In the genomic region with DNA sequence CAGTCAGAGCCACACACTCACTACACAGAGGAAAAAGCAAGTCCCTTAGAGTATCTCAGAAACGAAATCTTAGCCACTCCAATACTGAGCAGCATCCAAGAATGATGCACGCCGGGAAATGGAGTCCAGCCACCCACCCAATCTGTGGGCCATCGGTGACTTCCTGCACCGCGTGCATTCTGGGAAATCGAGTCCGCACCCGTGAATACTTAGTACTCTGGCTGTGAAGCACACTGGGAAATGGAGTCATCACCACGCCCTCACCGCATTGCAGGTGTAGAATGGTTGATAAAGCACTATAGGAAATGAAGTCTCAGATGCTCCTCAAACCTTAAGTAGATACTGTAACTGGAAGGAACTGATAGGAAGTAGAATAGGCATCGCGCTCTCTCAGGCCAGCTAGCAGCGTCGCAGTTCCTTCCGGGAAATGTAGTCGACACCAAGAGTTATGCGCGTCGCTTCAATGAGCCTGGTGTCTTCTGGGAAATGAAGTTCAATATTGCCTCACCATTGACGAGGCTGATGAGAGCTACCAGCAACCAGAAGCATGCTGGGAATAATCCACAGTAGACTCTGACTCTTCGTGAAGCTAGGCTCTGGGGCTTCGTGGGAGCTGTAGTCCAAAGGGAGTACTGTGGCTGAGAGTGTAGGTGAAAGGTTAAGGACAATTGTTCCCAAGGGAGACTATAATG, we compare ENCODE assay signal across 8 mouse cellular contexts. TPM values are rescaled to one million over a fixed set of nuclear protein-coding genes. Genes with fewer than 3 reads are reported as not detected.
DNase-seq lines count a peak whose midpoint lies in the region; ATAC-seq lines count a peak whose summit lies in the region.

No protein-coding gene starts in this region.

- peak overlapping the region; percentile 79 for H3K27ac ChIP-seq in hindbrain, embryonic 12.5 days

- ATAC-seq in hindbrain, embryonic 12.5 days (ENCODE audit: low FRiP score), result peak; percentile 94

- H3K4me2 ChIP-seq in hindbrain, embryonic 12.5 days (replicated peaks), result peak overlapping the region; percentile 81

- under 1% methylated on average over 23 of the region's 23 CpGs for WGBS in hindbrain, embryonic 12.5 days

- peak overlapping the region; percentile 93 for H3K4me3 ChIP-seq in hindbrain, embryonic 12.5 days

- no peak overlapping the region for H3K9ac ChIP-seq in hindbrain, embryonic 12.5 days

- H3K4me1 ChIP-seq in hindbrain, embryonic 12.5 days, result peaks cover 30% of the 10 kb centered on the region

- peaks cover 18% of the 10 kb centered on the region for H3K36me3 ChIP-seq in hindbrain, embryonic 12.5 days

- H3K9me3 ChIP-seq in hindbrain, embryonic 12.5 days (replicated peaks), result no peaks in the 10 kb centered on the region

- peak; percentile 94 for DNase-seq in NIH3T3 (ENCODE audit: low read depth)
- peak; percentile 94 to 96 for DNase-seq in cerebellum, postnatal 10 days
- DNase-seq in frontal cortex, postnatal 10 days (ENCODE audit: low spot score in 2 of 2), result peak; percentile 91
- peak; percentile 97 to 98 for DNase-seq in layer of hippocampus, postnatal 14 days (ENCODE audit: low spot score in 2 of 2)
- peak; percentile 89 for DNase-seq in lung, postnatal 14 days
- peak; percentile 92 for DNase-seq in retina, adult 2 months (ENCODE audit: low read depth, low spot score)
- peak; percentile 87 to 93 for DNase-seq in thymus, postnatal 36 days

- H3K27me3 ChIP-seq in hindbrain, embryonic 12.5 days, result no peaks in the 10 kb centered on the region

RNA-seq across cellular contexts. Expression of a gene that starts 0.5 kb away (rescaled TPM):
- 17.2 and 19.6 TPM in 2 replicates for polyA plus RNA-seq in hindbrain, embryonic 12.5 days (2016; fragmentation: Nextera tagmentation; extraction: Ambion mirVana)
- 100 to 1,000 TPM; 184 to 190 TPM for total RNA-seq in layer of hippocampus, postnatal 14 days (2021)

RNA-seq across cellular contexts. Expression of a gene that starts 12.4 kb away (rescaled TPM):
- polyA plus RNA-seq in hindbrain, embryonic 12.5 days (2016; fragmentation: Nextera tagmentation; extraction: Ambion mirVana), result 10.4 and 13.6 TPM in 2 replicates
- 10 to 100 TPM; 41.0 to 47.2 TPM for total RNA-seq in layer of hippocampus, postnatal 14 days (2021)

RNA-seq across cellular contexts. Expression of a gene that starts 16.9 kb away (rescaled TPM):
- polyA plus RNA-seq in hindbrain, embryonic 12.5 days (2016; fragmentation: Nextera tagmentation; extraction: Ambion mirVana), result 2.3 and 2.9 TPM in 2 replicates
- total RNA-seq in layer of hippocampus, postnatal 14 days (2021), result 10 to 100 TPM in 1 of 2 experiments, 1 to 10 TPM in 1; 9.0 to 10.2 TPM

RNA-seq across cellular contexts. Expression of a gene that starts 17.7 kb away (rescaled TPM):
- 11.9 and 13.9 TPM in 2 replicates for polyA plus RNA-seq in hindbrain, embryonic 12.5 days (2016; fragmentation: Nextera tagmentation; extraction: Ambion mirVana)
- 10 to 100 TPM; 24.9 to 25.6 TPM for total RNA-seq in layer of hippocampus, postnatal 14 days (2021)

RNA-seq across cellular contexts. Expression of a gene that starts 29.3 kb away (rescaled TPM):
- polyA plus RNA-seq in hindbrain, embryonic 12.5 days (2016; fragmentation: Nextera tagmentation; extraction: Ambion mirVana), result 41.1 and 42.4 TPM in 2 replicates
- total RNA-seq in layer of hippocampus, postnatal 14 days (2021), result 100 to 1,000 TPM; 209 to 228 TPM

Comparison
In these comparisons a context has a peak if more than half of its experiments do, and no peak if none do; other contexts are left out.
1. Peak in every context shown above with its lines: DNase-seq, ATAC-seq, H3K4me3 ChIP-seq and H3K27ac ChIP-seq.